Mouse (Mus musculus): ENCODE measurements at regions not wholly inside any gene's neighbourhood (a gene's known extent, or its start where the extent isn't known, plus 50 kb on each side); places are given as distances from the start of the nearest gene placed in this dataset.

GRCm38 (mm10) chr5:126117906-126118521 lies 586.4 kb downstream of the Tmem132b start:
- Histone ChIP-seq H3K27me3 (replicated peaks) (no peaks in the 10 kb centered on the region), H3K4me3 (replicated peaks in 1 of 3; ENCODE audit: low read depth in 2 of 3, low read length in 2 of 3, poor library complexity in 1 of 3) (no peak overlapping the region), H3K27ac (ENCODE audit: insufficient read depth, low read depth) (no peak overlapping the region), H3K4me1 (ENCODE audit: control insufficient read depth in 1 of 2, insufficient read depth in 2 of 2) (no peaks in the 10 kb centered on the region), H3K4me2 (ENCODE audit: insufficient read depth, low read depth, poor library complexity, severe bottlenecking) (no peak overlapping the region), H3K9ac (ENCODE audit: insufficient read depth, low read depth) (no peak overlapping the region), H3K9me3 (replicated peaks; ENCODE audit: low read length) (peaks cover 71% of the 10 kb centered on the region), H3K79me2 (replicated peaks; ENCODE audit: control insufficient read depth, extremely low read depth, insufficient read depth, poor library complexity, severe bottlenecking) (no peaks in the 10 kb centered on the region), H3K36me3 (replicated peaks in 1 of 2; ENCODE audit: control insufficient read depth in 1 of 2, insufficient read depth in 1 of 2, low read length in 1 of 2) (no peaks in the 10 kb centered on the region)
- in situ Hi-C loops (cut with MboI; ENCODE audit: low pct_ligation_motif_present, low pct_unique_long_range_greater_than_20kb, low sequenced_read_pairs): no loop called here
- TF ChIP-seq CHD2 (IDR thresholded peaks at IDR 0.05; ENCODE audit: low read length) (no peak), TCF12 (IDR thresholded peaks at IDR 0.05; ENCODE audit: low read depth, low read length) (no peak), RAD21 (IDR thresholded peaks at IDR 0.05; ENCODE audit: low read depth, low read length) (no peak), MAFK (IDR thresholded peaks at IDR 0.05; ENCODE audit: insufficient replicate concordance, low read length) (no peak), MEF2A (IDR thresholded peaks at IDR 0.05; ENCODE audit: borderline replicate concordance, low read depth, low read length) (no peak), MAX (IDR thresholded peaks at IDR 0.05; ENCODE audit: low read length) (no peak), SMC3 (IDR thresholded peaks at IDR 0.05; ENCODE audit: low read depth, low read length) (no peak), NRF1 (IDR thresholded peaks at IDR 0.05; ENCODE audit: low read depth, low read length) (no peak), CTCF (conservative IDR thresholded peaks at IDR 0.05 in 1 of 2, IDR thresholded peaks at IDR 0.05 in 1 of 2; ENCODE audit: low read depth in 2 of 2, low read length in 2 of 2) (no peak), ZNF384 (IDR thresholded peaks at IDR 0.05; ENCODE audit: low read depth, low read length) (no peak), POLR2A (IDR thresholded peaks at IDR 0.05; ENCODE audit: low read depth, low read length) (no peak), POLR2AphosphoS2 (IDR thresholded peaks at IDR 0.05; ENCODE audit: low read depth, low read length) (no peak), ETS1 (conservative IDR thresholded peaks at IDR 0.05; ENCODE audit: low read depth, low read length) (no peak)
- dilution Hi-C loops (cut with MboI; ENCODE audit: extremely low pct_ligation_motif_present, extremely low pct_unique_long_range_greater_than_20kb, low sequenced_read_pairs): no loop called here
- DNase-seq (ENCODE audit: extremely low read depth): no peak

- Histone ChIP-seq H3K9me3 (replicated peaks; ENCODE audit: low read length) (peaks cover 68% of the 10 kb centered on the region), H3K36me3 (replicated peaks in 1 of 2; ENCODE audit: control insufficient read depth in 1 of 2, insufficient read depth in 1 of 2, low read length in 1 of 2) (no peaks in the 10 kb centered on the region), H3K27me3 (replicated peaks) (no peaks in the 10 kb centered on the region), H3K27ac (ENCODE audit: insufficient read depth, low read depth) (no peak overlapping the region), H3K9ac (ENCODE audit: insufficient read depth, low read depth) (no peak overlapping the region), H3K79me2 (replicated peaks; ENCODE audit: control insufficient read depth, extremely low read depth, insufficient read depth, poor library complexity, severe bottlenecking) (no peaks in the 10 kb centered on the region), H3K4me3 (replicated peaks in 1 of 3; ENCODE audit: low read depth in 2 of 3, low read length in 2 of 3, poor library complexity in 1 of 3) (no peak overlapping the region), H3K4me2 (ENCODE audit: insufficient read depth, low read depth, poor library complexity, severe bottlenecking) (no peak overlapping the region), H3K4me1 (ENCODE audit: control insufficient read depth in 1 of 2, insufficient read depth in 2 of 2) (no peaks in the 10 kb centered on the region)
- TF ChIP-seq ZC3H11A (IDR thresholded peaks at IDR 0.05; ENCODE audit: low read depth, low read length): no peak
- no peak for TF ChIP-seq MYC (IDR thresholded peaks at IDR 0.05; ENCODE audit: low read depth, low read length)
- TF ChIP-seq MEF2A (IDR thresholded peaks at IDR 0.05; ENCODE audit: borderline replicate concordance, low read depth, low read length): no peak
- no peak for TF ChIP-seq TBP (conservative IDR thresholded peaks at IDR 0.05; ENCODE audit: low read depth, low read length)
- dilution Hi-C loops (cut with MboI; ENCODE audit: extremely low pct_ligation_motif_present, extremely low pct_unique_long_range_greater_than_20kb, low sequenced_read_pairs) (no loop called here), in situ Hi-C loops (cut with MboI; ENCODE audit: low pct_ligation_motif_present, low pct_unique_long_range_greater_than_20kb, low sequenced_read_pairs) (no loop called here)
- no peak for DNase-seq (ENCODE audit: extremely low read depth)
Observed at GRCm38 (mm10) chr5:126118731-126119130, 587.2 kb downstream of the Tmem132b start.

All from CH12.LX (cell line).